Mouse (Mus musculus) macrophage (primary cell): ENCODE measurements around the gene Epha4. TPM values are rescaled to one million over a fixed set of nuclear protein-coding genes. Genes with fewer than 3 reads are reported as not detected.

Source experiments
- H3K27ac ChIP-seq: fragments of 350-480 bp; formaldehyde crosslinking; 2 replicates; pipeline ENCODE4 v1.9.0; 2021
- H3K36me3 ChIP-seq: fragments of 350-480 bp; formaldehyde crosslinking; 2 replicates; pipeline ENCODE4 v1.9.0; 2021; ENCODE audit errors: inconsistent target
- H3K4me3 ChIP-seq: fragments of 350-480 bp; formaldehyde crosslinking; 2 replicates; pipeline ENCODE4 v1.9.0; 2021; ENCODE audit errors: inconsistent target
- H3K79me2 ChIP-seq: fragments of 350-480 bp; formaldehyde crosslinking; 2 replicates; pipeline ENCODE4 v1.9.0; 2021; ENCODE audit errors: inconsistent target
- WGBS: methylation state at CpG from one replicate; pipeline ENCODE4 v1.1.7; 2026; ENCODE audit warnings: inconsistent platforms; ENCODE audit not compliant: missing documents; 5-methylcytosine and 5-hydroxymethylcytosine counted together
- polyA plus RNA-seq: library from polyadenylated mRNA; stranded (reverse); fragments of 250-400 nt; gene quantifications from 3 replicates; pipeline ENCODE4 v1.2.4, GENCODE M21; 2018; ENCODE audit warnings: inconsistent platforms

Epha4 gene
- polyA plus RNA-seq, 1 experiment from 2014 or later = not detected

- 64% methylated on average over 1 of the region's 1 CpGs for WGBS
- H3K79me2 ChIP-seq = no peaks in the 10 kb centered on the region
- H3K4me3 ChIP-seq = no peak overlapping the region
- no peak overlapping the region for H3K27ac ChIP-seq
- H3K36me3 ChIP-seq = no peaks in the 10 kb centered on the region
Observed at GRCm38 (mm10) chr1:77401465-77401864, 113.4 kb downstream of the Epha4 start.

GRCm38 (mm10) chr1:77391590-77391989, 123.3 kb downstream of the Epha4 start:
- H3K27ac ChIP-seq = no peak overlapping the region
- 98% methylated on average over 6 of the region's 6 CpGs for WGBS
- H3K4me3 ChIP-seq = no peak overlapping the region
- no peaks in the 10 kb centered on the region for H3K79me2 ChIP-seq
- no peaks in the 10 kb centered on the region for H3K36me3 ChIP-seq

- Histone ChIP-seq H3K36me3 (no peaks in the 10 kb centered on the region), H3K4me3 (no peak overlapping the region), H3K79me2 (no peaks in the 10 kb centered on the region), H3K27ac (no peak overlapping the region)
- WGBS = 94% methylated on average over 2 of the region's 2 CpGs
Observed at GRCm38 (mm10) chr1:77389069-77389468, 125.8 kb downstream of the Epha4 start.

GRCm38 (mm10) chr1:77388556-77388955, 126.3 kb downstream of the Epha4 start:
- no peak overlapping the region for H3K27ac ChIP-seq
- H3K36me3 ChIP-seq = no peaks in the 10 kb centered on the region
- 89% methylated on average over 4 of the region's 4 CpGs for WGBS
- H3K79me2 ChIP-seq = no peaks in the 10 kb centered on the region
- H3K4me3 ChIP-seq = no peak overlapping the region

GRCm38 (mm10) chr1:77385613-77386012, 129.3 kb downstream of the Epha4 start:
- H3K4me3 ChIP-seq = no peak overlapping the region
- 85% methylated on average over 8 of the region's 8 CpGs for WGBS
- no peaks in the 10 kb centered on the region for H3K36me3 ChIP-seq
- H3K27ac ChIP-seq = no peak overlapping the region
- no peaks in the 10 kb centered on the region for H3K79me2 ChIP-seq

DNA sequence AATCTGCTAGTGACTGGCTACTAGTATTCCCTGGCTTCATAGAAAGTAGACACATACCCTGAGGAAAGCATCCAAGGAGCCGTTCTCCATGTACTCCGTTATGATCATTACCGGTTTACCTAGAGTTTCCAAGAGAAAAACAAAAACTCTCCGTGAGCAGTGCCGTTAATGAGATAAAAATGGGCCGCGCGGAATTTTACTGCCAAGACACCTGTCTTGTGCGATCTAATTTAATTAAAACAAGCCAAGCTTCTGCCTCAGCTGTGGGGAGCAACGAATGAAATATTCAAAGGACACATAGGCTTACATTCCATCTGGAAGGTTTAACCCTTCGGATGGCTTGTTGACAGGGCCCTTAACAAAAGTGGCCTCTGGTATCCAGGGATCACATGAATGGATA, 131.4 kb downstream of the Epha4 start:
- H3K4me3 ChIP-seq = no peak overlapping the region
- 92% methylated on average over 11 of the region's 11 CpGs for WGBS
- H3K79me2 ChIP-seq = no peaks in the 10 kb centered on the region
- H3K36me3 ChIP-seq = no peaks in the 10 kb centered on the region
- no peak overlapping the region for H3K27ac ChIP-seq

- no peaks in the 10 kb centered on the region for H3K36me3 ChIP-seq
- 91% methylated on average over 8 of the region's 8 CpGs for WGBS
Observed at GRCm38 (mm10) chr1:77377550-77377980, 137.3 kb downstream of the Epha4 start.

DNA sequence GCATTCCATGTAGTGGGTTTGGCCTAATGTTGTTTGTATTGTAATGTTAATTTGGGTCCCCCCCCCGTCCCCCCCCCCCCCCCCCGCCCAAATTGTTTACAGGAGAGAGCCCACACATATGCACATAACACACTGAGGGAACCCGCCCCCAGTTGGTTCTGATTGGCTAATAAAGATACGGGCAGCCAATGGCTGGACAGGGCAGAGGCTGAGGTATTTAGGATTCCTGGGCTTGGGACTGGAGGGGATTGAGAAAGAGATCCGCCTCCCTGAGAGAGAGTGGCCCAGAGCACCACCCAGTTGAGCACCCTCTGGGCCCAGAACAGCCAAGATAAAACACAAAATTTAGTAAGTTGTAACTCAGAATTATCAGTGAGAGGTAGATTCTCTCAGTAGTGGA, 140.8 kb downstream of the Epha4 start:
- no peak overlapping the region for H3K27ac ChIP-seq
- H3K4me3 ChIP-seq = no peak overlapping the region
- H3K36me3 ChIP-seq = no peaks in the 10 kb centered on the region
- 79% methylated on average over 4 of the region's 5 CpGs for WGBS
- H3K79me2 ChIP-seq = no peaks in the 10 kb centered on the region

More at GRCm38 (mm10) chr1:77377550-77377980, 137.3 kb downstream of the Epha4 start:
- Histone ChIP-seq H3K79me2 (no peaks in the 10 kb centered on the region), H3K27ac (no peak overlapping the region), H3K4me3 (no peak overlapping the region)

DNA sequence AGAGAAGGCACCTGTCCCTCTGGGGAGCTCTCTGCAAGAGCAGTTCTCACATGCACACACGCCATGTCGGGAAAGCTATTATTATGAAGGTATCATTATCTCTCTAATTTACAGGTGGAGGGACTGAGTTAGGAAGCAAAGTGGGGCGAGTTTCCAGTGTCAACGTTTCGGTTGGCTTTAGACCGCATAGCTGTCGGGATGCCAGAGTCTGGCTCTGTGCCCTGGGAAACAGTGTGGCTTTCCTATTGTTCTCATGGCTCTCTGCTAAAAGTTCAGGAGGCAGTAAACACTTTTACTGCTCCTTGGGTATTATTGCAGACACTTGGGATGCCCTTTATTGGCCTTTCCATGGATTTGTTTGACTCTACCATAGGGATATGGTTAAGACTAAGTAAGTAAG, 144.0 kb downstream of the Epha4 start:
- Histone ChIP-seq H3K79me2 (no peaks in the 10 kb centered on the region), H3K4me3 (no peak overlapping the region)
- 88% methylated on average over 7 of the region's 7 CpGs for WGBS

DNA sequence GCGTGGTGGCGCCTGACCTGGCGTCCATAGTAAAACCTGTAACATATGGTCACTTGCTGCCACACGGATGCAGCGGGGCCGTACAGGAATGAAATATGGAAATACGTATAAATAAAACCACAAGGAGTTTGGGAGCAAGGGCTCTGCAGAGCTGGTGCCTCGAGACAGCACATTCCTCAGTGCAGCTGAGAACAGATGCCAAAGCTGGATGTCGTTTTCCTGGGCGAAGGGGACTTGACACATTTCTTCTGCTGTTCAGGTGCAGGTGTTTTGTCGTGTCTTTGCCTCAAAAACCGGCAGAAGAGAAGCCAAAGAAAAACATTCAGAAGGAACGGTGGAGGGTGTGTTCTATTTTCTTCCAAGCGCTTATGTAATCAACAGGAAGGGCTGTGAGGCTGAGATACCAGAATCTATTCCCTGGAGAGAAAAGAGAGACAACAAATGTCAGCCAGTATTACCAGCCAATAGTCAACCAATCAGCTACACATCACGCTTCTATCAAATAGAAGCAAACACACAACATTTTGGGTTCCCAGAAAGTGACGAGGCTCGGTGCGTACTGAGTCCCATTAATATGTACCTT, 145.5 kb downstream of the Epha4 start:
- Histone ChIP-seq H3K36me3 (no peaks in the 10 kb centered on the region), H3K79me2 (no peaks in the 10 kb centered on the region), H3K27ac (no peak overlapping the region), H3K4me3 (no peak overlapping the region)
- 54% methylated on average over 18 of the region's 18 CpGs for WGBS

More for the DNA sequence above, 144.0 kb downstream of the Epha4 start:
- Histone ChIP-seq H3K36me3 (no peaks in the 10 kb centered on the region), H3K27ac (no peak overlapping the region)

DNA sequence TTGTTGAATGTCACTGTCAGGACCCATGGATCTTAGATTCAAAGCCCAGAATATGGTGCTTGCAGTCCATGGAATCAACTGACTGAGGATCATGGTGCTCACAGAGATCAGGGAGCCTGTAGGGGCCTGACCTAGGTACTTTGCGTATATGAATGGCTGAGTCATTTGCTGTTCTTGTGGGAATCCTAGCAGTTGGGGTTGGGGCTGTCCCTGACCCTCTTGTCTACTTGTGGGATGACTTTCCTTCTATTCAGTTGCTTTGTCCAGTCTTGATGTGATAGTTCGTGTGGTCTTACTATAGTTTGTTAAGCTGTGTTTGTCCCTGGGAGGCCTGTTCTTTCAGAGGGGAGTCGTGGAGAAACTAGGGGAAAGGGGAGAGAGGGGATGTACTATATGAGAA, 149.0 kb downstream of the Epha4 start:
- WGBS = 82% methylated on average over 3 of the region's 3 CpGs
- Histone ChIP-seq H3K27ac (no peak overlapping the region), H3K36me3 (no peaks in the 10 kb centered on the region), H3K79me2 (no peaks in the 10 kb centered on the region), H3K4me3 (no peak overlapping the region)

- Histone ChIP-seq H3K79me2 (no peaks in the 10 kb centered on the region), H3K27ac (no peak overlapping the region), H3K36me3 (no peaks in the 10 kb centered on the region), H3K4me3 (no peak overlapping the region)
- 80% methylated on average over 3 of the region's 3 CpGs for WGBS
Observed at GRCm38 (mm10) chr1:77364596-77364995, 150.3 kb downstream of the Epha4 start.

- WGBS = 93% methylated on average over 1 of the region's 1 CpGs
- no peaks in the 10 kb centered on the region for H3K79me2 ChIP-seq
- no peak overlapping the region for H3K27ac ChIP-seq
- no peaks in the 10 kb centered on the region for H3K36me3 ChIP-seq
- no peak overlapping the region for H3K4me3 ChIP-seq
Observed at GRCm38 (mm10) chr1:77363848-77364247, 151.0 kb downstream of the Epha4 start.

DNA sequence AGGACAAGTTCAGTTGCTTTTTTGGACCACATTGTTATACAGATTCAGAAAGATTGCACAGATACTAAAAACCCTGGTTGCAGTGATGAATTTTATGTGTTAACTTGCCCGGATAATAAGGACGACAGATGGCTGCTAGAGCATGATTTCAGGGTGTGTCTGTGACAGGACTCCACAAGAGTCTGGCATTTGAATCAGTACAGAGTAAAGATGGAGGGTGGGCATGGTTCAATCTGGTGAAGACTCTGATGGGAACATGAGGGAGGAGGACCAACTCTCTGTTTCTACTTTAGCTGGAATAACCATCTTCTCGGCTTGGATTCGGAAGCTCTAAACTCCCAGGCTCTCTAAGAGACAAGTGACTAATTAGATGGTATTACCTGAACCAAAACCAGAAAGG, 168.4 kb downstream of the Epha4 start:
- Histone ChIP-seq H3K4me3 (no peak overlapping the region), H3K36me3 (no peaks in the 10 kb centered on the region), H3K79me2 (no peaks in the 10 kb centered on the region), H3K27ac (no peak overlapping the region)
- WGBS = 96% methylated on average over 4 of the region's 4 CpGs

- no peak overlapping the region for H3K27ac ChIP-seq
- no peaks in the 10 kb centered on the region for H3K36me3 ChIP-seq
- no peaks in the 10 kb centered on the region for H3K79me2 ChIP-seq
- no peak overlapping the region for H3K4me3 ChIP-seq
- WGBS = 72% methylated on average over 4 of the region's 4 CpGs
Observed at GRCm38 (mm10) chr1:77343792-77344191, 171.1 kb downstream of the Epha4 start.

DNA sequence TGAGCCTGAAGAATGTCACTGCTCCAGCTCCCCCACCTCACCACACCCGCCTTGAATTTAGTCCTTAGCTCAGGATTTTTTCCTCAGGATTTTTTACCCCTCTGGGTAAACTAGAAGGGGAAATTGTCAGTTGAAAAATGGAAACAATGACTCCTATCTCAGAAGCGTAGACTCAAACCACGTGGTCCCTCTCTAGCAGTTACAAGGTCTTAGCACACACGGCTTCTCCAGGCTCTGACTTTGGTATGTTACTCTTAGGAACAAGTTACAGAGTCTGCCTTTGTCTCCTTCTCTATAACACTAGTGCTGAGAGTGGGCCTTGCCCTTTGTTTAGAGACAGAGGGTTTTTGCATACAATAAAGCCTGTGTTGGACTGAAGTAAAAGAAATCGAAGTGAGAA, 175.2 kb downstream of the Epha4 start:
- Histone ChIP-seq H3K4me3 (no peak overlapping the region), H3K36me3 (no peaks in the 10 kb centered on the region), H3K79me2 (no peaks in the 10 kb centered on the region), H3K27ac (no peak overlapping the region)
- 80% methylated on average over 5 of the region's 5 CpGs for WGBS
